Mouse (Mus musculus): ENCODE measurements at regions not wholly inside any gene's neighbourhood (a gene's known extent, or its start where the extent isn't known, plus 50 kb on each side); places are given as distances from the start of the nearest gene placed in this dataset.

DNA sequence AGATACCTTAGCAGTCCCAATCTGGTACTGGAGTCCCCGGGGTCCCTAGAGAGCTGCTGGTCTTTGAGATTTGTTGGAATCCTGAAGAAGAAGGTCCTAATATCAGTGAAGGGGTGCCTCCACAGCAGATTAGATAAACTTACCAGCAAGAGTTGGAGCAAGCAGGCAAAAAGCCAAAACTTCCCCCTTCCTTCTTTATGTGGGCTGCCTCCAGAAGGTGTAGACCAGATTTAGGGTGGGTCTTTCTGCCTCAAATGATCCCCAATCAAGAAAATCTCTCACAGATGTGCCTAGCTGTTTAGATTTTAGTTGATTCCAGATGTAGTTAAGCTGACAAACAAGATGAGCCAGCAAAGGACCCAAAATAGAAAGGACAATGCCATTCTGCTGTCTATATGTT lies 90.1 kb upstream of the Hs6st1 start:
- H3K4me2 ChIP-seq: no peak overlapping the region
- no peaks in the 10 kb centered on the region for H3K27me3 ChIP-seq (replicated peaks)
- H3K4me3 ChIP-seq (replicated peaks): no peak overlapping the region
- WGBS: 94% methylated on average over 1 of the region's 1 CpGs
- H3K9me3 ChIP-seq: no peaks in the 10 kb centered on the region
- H3K9ac ChIP-seq: no peak overlapping the region
- H3K36me3 ChIP-seq: no peaks in the 10 kb centered on the region
- ATAC-seq (ENCODE audit: insufficient read depth, low FRiP score, low read depth): no peak
- no peaks in the 10 kb centered on the region for H3K4me1 ChIP-seq
- no peak overlapping the region for H3K27ac ChIP-seq

DNA sequence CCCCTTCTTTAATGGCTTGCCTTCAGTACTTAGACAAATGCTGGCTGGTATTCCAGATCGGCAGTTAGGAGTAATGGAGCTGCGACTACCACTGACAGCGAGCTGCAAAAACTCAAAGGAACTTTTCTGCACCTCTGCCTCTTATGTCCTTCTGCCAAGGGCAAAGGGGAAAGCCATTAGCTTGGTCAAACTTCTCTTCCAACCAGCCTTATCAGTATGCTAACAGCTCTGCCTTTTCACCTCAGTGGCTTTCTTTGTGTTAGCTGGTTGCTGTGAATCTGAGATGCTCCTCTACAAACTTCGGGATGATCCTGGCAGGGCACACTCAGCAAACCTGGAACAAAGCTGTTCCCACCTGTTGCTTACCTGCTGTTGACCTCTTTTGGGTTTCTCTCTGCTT lies 89.4 kb upstream of the Hs6st1 start:
- no peaks in the 10 kb centered on the region for H3K27me3 ChIP-seq (replicated peaks)
- no peaks in the 10 kb centered on the region for H3K36me3 ChIP-seq
- no peak overlapping the region for H3K27ac ChIP-seq
- H3K9me3 ChIP-seq: no peaks in the 10 kb centered on the region
- H3K4me3 ChIP-seq (replicated peaks): no peak overlapping the region
- H3K4me2 ChIP-seq: no peak overlapping the region
- H3K4me1 ChIP-seq: no peaks in the 10 kb centered on the region
- no peak for ATAC-seq (ENCODE audit: insufficient read depth, low FRiP score, low read depth)
- WGBS: 48% methylated on average over 4 of the region's 4 CpGs
- no peak overlapping the region for H3K9ac ChIP-seq

DNA sequence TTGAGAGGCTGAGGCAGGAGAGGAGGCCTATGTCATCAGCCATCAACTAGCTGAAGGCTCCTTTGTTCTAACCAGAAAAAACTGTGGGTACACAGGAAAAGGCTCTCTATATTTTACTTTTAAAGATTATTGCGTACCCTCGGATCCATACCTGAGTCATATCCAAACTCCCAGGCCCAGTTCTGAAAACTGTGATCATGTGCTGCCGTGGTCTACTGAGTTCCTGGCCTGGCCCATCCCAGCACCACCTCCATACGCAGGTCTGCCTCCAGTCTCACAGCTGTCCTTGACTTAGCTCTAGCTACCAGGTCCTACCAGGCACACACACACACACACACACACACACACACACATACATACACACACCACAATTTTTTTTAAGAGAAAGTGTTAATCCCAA lies 87.0 kb upstream of the Hs6st1 start:
- Histone ChIP-seq H3K27ac (no peak overlapping the region), H3K4me3 (replicated peaks) (no peak overlapping the region)
- ATAC-seq (ENCODE audit: insufficient read depth, low FRiP score, low read depth): no peak

DNA sequence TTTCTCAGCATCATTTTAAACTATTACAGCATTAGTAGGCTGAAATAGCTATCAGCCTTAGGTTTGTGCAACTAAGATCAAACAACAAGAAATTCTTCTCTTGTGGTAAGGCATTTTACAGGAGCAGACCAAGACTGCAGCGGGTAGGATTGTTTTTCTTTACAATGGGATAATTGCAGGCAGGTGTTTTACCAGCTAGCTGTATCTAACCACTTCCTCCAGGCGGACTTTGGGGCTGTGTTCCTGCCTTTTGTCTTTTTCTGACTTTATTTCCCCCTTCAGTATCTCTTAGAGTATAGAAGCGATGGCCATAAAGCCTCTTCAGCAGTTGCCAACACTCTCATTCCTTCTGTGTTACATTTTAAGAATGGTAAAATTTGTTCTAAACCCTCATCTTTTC lies 84.8 kb upstream of the Hs6st1 start:
- Histone ChIP-seq H3K4me3 (replicated peaks) (no peak overlapping the region), H3K27ac (no peak overlapping the region), H3K27me3 (replicated peaks) (no peaks in the 10 kb centered on the region), H3K9me3 (no peaks in the 10 kb centered on the region), H3K4me2 (no peak overlapping the region), H3K4me1 (no peaks in the 10 kb centered on the region), H3K36me3 (no peaks in the 10 kb centered on the region), H3K9ac (no peak overlapping the region)
- WGBS: 70% methylated on average over 3 of the region's 3 CpGs
- ATAC-seq (ENCODE audit: insufficient read depth, low FRiP score, low read depth): no peak

More for the DNA sequence above, 87.0 kb upstream of the Hs6st1 start:
- Histone ChIP-seq H3K9me3 (no peaks in the 10 kb centered on the region), H3K4me1 (no peaks in the 10 kb centered on the region), H3K4me2 (no peak overlapping the region), H3K9ac (no peak overlapping the region), H3K27me3 (replicated peaks) (no peaks in the 10 kb centered on the region), H3K36me3 (no peaks in the 10 kb centered on the region)
- WGBS: 84% methylated on average over 4 of the region's 4 CpGs

DNA sequence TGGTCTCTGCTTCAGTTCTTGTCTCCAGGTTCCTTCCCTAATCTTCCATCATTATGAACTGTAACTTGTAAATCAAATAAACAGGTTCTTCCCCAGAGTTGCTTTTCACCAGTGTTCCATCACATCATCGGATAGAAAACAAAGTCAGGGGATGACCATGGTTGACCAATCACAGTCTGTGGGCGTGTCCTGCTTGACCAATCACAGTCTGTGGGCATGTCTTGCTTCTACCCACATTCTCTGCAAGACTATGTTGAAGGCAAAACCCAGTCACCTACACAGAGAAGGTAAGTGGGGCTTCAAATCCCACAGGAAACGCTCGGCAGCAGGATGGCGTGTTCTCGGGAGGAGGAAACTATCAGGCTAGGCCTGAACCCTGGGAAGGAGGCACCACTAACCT lies 82.9 kb upstream of the Hs6st1 start:
- 90% methylated on average over 6 of the region's 6 CpGs for WGBS
- no peak for ATAC-seq (ENCODE audit: insufficient read depth, low FRiP score, low read depth)
- no peak overlapping the region for H3K27ac ChIP-seq
- no peaks in the 10 kb centered on the region for H3K36me3 ChIP-seq
- H3K4me3 ChIP-seq (replicated peaks): no peak overlapping the region
- H3K27me3 ChIP-seq (replicated peaks): no peaks in the 10 kb centered on the region
- no peak overlapping the region for H3K4me2 ChIP-seq
- no peaks in the 10 kb centered on the region for H3K9me3 ChIP-seq
- H3K9ac ChIP-seq: no peak overlapping the region
- no peaks in the 10 kb centered on the region for H3K4me1 ChIP-seq

DNA sequence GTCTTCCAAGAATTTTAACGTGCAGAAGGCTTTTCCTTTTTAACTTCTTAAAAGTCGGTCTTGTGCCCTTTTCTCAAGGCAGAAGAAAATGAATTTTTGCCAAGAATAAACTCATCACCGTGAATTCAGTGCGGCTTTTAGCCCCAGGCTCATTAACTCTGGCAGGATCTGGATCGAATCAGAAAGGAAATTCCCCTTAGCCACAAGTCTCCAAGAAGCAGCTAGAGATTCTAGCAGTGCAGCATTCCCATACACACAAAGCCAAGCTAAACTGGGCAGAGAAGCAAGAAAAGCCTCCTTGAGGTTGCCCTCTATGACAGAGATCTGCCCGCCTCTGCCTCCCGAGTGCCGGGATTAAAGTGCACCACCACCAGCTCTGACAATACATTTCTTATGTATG lies 81.5 kb upstream of the Hs6st1 start:
- Histone ChIP-seq H3K27ac (no peak overlapping the region), H3K4me1 (no peaks in the 10 kb centered on the region), H3K4me2 (no peak overlapping the region), H3K9ac (no peak overlapping the region), H3K9me3 (no peaks in the 10 kb centered on the region), H3K4me3 (replicated peaks) (no peak overlapping the region), H3K36me3 (no peaks in the 10 kb centered on the region), H3K27me3 (replicated peaks) (no peaks in the 10 kb centered on the region)
- 67% methylated on average over 8 of the region's 8 CpGs for WGBS
- no peak for ATAC-seq (ENCODE audit: insufficient read depth, low FRiP score, low read depth)

DNA sequence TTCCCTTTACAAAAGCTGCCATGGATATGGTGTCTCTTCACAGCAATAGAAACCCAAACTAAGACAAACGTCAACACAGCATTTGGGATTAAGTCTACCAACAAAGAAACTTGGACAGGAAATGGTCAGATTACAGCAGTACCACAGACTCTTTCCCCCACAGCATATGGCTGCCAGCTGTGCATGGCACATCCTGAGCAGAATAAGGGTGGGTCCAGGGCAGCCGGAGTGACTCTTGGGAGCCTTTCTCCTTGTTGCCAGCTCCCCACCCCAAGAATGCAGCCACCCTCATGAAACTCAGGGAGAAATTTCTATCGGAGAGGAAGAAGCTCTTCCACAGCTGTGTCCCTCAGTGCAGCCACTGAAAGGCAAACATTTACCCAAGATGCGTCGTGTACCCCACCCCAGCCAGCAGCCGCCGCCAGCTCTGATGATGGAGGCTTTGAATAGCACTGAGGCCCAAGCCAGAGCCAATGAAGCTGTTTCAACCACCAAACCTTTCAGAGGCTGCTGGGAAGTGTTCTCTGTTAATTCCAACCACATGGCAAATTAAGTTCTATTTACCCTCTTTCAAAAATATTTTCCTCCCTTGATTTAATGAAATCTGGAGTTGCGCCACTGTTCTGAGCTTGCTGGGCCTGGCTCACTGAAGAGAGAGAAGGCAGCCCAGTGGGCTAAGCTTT lies 75.8 kb upstream of the Hs6st1 start:
- Histone ChIP-seq H3K36me3 (no peaks in the 10 kb centered on the region), H3K4me3 (replicated peaks) (no peak overlapping the region), H3K4me1 (no peaks in the 10 kb centered on the region), H3K27me3 (replicated peaks) (no peaks in the 10 kb centered on the region), H3K9me3 (no peaks in the 10 kb centered on the region), H3K27ac (no peak overlapping the region), H3K9ac (no peak overlapping the region), H3K4me2 (no peak overlapping the region)
- ATAC-seq (ENCODE audit: insufficient read depth, low FRiP score, low read depth): no peak
- 66% methylated on average over 8 of the region's 8 CpGs for WGBS

DNA sequence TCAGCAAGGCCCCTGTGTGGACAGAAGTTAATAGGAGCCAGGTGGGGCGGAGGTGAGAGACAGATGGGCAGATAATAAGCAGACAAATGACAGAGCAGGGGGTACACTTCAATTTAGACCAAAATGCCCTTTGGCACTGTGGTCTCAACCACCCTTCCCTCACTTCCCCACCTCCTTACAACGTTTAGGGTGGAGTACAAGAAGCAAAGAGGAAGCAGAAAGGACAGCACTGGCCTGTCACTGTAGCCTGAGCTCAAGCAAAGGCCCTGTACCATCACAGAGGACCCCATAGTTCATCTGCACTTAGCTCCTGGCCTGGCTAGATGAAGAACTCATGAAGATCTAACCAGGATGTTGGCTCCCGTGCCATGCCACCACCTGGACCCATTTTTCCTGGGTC lies 75.3 kb upstream of the Hs6st1 start:
- H3K27ac ChIP-seq: no peak overlapping the region
- H3K9ac ChIP-seq: no peak overlapping the region
- no peaks in the 10 kb centered on the region for H3K9me3 ChIP-seq
- H3K4me1 ChIP-seq: no peaks in the 10 kb centered on the region
- H3K27me3 ChIP-seq (replicated peaks): no peaks in the 10 kb centered on the region
- H3K4me3 ChIP-seq (replicated peaks): no peak overlapping the region
- no peak for ATAC-seq (ENCODE audit: insufficient read depth, low FRiP score, low read depth)
- WGBS: 60% methylated on average over 3 of the region's 3 CpGs
- H3K36me3 ChIP-seq: no peaks in the 10 kb centered on the region
- H3K4me2 ChIP-seq: no peak overlapping the region

DNA sequence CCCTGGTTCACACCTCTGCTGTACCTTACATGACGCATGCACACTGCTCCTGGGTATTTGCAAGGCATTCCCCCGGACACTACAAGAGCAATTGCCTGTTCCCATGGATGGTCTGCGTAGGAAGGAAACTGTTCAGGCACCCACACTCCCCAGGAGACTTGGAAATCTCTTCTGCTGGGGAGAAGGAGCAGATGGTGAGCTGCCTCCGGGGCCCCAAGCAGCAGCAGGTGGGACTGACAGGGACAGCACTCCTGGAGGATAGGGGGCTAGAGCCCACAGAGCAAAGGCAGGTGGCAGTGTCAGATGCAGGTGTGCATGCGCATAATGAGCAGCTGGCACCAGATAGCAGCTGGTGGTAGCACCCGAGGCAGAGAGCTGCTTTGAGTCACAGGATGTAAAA lies 72.5 kb upstream of the Hs6st1 start:
- Histone ChIP-seq H3K4me3 (replicated peaks) (no peak overlapping the region), H3K9ac (no peak overlapping the region), H3K4me2 (no peak overlapping the region), H3K36me3 (no peaks in the 10 kb centered on the region), H3K27ac (no peak overlapping the region), H3K9me3 (no peaks in the 10 kb centered on the region), H3K27me3 (replicated peaks) (no peaks in the 10 kb centered on the region), H3K4me1 (no peaks in the 10 kb centered on the region)
- no peak for ATAC-seq (ENCODE audit: insufficient read depth, low FRiP score, low read depth)
- WGBS: 70% methylated on average over 6 of the region's 6 CpGs

DNA sequence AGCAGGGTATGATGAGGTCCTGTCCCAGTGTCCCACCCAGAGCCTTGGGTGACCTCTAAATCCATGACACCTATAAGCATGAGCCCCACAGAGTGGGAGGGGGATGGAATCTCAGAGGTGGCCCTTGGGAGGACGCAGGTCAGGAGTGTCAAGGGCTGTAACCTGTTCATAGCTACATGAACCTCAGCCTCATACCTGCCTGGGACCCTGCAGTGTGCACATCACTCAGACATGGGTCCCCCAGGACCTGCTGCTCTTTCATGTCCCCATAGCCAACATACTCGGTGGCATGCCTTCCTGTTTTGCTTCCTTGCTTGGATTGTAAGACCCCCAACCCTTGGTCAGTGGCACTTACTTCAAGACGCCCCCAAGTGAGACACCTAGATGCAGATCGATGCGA lies 66.9 kb upstream of the Hs6st1 start:
- H3K9ac ChIP-seq: no peak overlapping the region
- H3K27ac ChIP-seq: no peak overlapping the region
- ATAC-seq (ENCODE audit: insufficient read depth, low FRiP score, low read depth): no peak
- no peaks in the 10 kb centered on the region for H3K36me3 ChIP-seq
- H3K4me1 ChIP-seq: 0 out of 2 replicates have a peak, but pooled peaks cover 5% of the 10 kb centered on the region
- H3K4me3 ChIP-seq (replicated peaks): no peak overlapping the region
- no peaks in the 10 kb centered on the region for H3K9me3 ChIP-seq
- no peaks in the 10 kb centered on the region for H3K27me3 ChIP-seq (replicated peaks)
- H3K4me2 ChIP-seq: no peak overlapping the region
- 90% methylated on average over 5 of the region's 5 CpGs for WGBS

DNA sequence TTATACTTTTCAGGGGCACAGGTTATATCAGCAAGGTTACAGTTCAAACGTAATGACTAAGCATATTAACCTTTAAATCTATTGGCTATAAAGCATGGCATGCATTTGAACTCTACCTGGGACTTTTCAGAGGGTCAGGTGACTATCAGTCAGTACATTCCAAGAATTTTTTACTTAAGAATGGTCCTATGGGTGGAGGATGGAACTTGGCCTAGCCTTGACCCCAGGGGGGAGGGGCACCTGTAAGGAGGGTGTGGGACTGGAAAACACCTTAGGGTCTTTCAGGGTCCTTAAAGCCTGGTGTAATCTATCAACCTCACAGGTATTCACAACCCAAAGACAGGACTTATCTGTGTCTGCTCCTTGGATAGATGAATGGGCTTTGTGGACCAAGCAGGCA lies 66.4 kb upstream of the Hs6st1 start:
- WGBS: 77% methylated on average over 1 of the region's 1 CpGs
- Histone ChIP-seq H3K36me3 (no peaks in the 10 kb centered on the region), H3K27me3 (replicated peaks) (no peaks in the 10 kb centered on the region), H3K27ac (no peak overlapping the region), H3K9me3 (no peaks in the 10 kb centered on the region), H3K9ac (no peak overlapping the region), H3K4me3 (replicated peaks) (no peak overlapping the region), H3K4me2 (no peak overlapping the region), H3K4me1 (0 out of 2 replicates have a peak, but pooled peaks cover 5% of the 10 kb centered on the region)
- ATAC-seq (ENCODE audit: insufficient read depth, low FRiP score, low read depth): no peak

DNA sequence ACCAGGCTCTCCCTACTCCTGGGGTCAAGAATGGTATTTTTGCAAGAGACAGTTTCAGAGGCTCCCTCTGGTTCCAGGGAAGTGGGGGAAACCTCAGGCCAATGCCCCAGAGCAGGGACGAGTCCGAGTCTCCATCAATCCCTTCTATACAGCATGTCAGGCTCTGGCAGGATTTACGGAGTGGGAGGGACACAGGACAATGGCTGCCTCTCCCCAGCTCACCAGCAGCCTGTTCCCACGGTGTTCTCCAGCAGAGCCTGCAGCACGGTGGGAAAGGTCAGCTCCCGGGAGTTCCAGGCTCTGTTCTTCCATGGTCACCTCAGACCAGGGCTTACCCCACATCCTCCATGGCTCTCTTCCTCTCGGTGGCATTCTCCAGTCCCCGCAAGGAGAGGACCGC lies 64.6 kb upstream of the Hs6st1 start:
- Histone ChIP-seq H3K4me2 (no peak overlapping the region), H3K36me3 (no peaks in the 10 kb centered on the region), H3K4me1 (0 out of 2 replicates have a peak, but pooled peaks cover 5% of the 10 kb centered on the region), H3K9ac (no peak overlapping the region), H3K27me3 (replicated peaks) (no peaks in the 10 kb centered on the region), H3K4me3 (replicated peaks) (no peak overlapping the region), H3K27ac (no peak overlapping the region), H3K9me3 (no peaks in the 10 kb centered on the region)
- 36% methylated on average over 9 of the region's 9 CpGs for WGBS
- no peak for ATAC-seq (ENCODE audit: insufficient read depth, low FRiP score, low read depth)

DNA sequence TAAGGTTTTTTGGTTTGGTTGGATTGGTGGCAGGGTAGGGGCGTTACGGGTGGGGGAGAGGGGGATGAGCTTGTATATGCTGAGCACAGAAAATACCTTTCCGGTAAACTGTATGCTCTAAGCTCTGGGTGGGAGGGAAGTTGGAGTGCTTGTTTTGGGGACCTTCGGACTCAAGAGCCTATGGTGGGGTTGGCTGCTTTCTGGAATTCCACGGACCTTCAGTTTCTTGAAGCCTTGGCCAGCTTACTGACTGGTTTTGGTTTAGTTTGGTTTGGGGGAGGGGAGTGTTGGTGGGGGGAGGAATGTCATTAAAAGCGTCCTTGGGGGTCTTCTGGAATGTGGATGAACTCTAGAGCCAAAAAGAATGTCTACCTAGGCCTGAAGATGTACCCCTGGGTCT lies 59.6 kb upstream of the Hs6st1 start:
- H3K4me1 ChIP-seq: 0 out of 2 replicates have a peak, but pooled peaks cover 2% of the 10 kb centered on the region
- H3K4me3 ChIP-seq (replicated peaks): no peak overlapping the region
- no peak overlapping the region for H3K27ac ChIP-seq
- H3K36me3 ChIP-seq: no peaks in the 10 kb centered on the region
- H3K9me3 ChIP-seq: no peaks in the 10 kb centered on the region
- H3K4me2 ChIP-seq: no peak overlapping the region
- no peaks in the 10 kb centered on the region for H3K27me3 ChIP-seq (replicated peaks)
- WGBS: 81% methylated on average over 6 of the region's 6 CpGs
- ATAC-seq (ENCODE audit: insufficient read depth, low FRiP score, low read depth): no peak
- no peak overlapping the region for H3K9ac ChIP-seq
